Mouse (Mus musculus): ENCODE data around the gene Nipa1.

GRCm38 (mm10) chr7:55983107-55983506 is 36.6 kb downstream of the Nipa1 start:
- no peak for TF ChIP-seq CTCF (IDR thresholded peaks at IDR 0.05; ENCODE audit: low read depth, low read length)
- TF ChIP-seq POLR2A (IDR thresholded peaks at IDR 0.05; ENCODE audit: extremely low read depth, insufficient read depth, low read length) = no peak
